Mouse (Mus musculus) neural tube, embryonic 11.5 days (tissue): ENCODE results near the gene N4bp2. TPM values are rescaled to one million over a fixed set of nuclear protein-coding genes. Genes with fewer than 3 reads are reported as not detected.

Source experiments
- ATAC-seq: fragments of 200-750 bp; cut with Nextera tagmentation; 2 replicates; pipeline ENCODE4 v1.8.0; 2017; ENCODE audit warnings: moderate number of reproducible peaks, mild to moderate bottlenecking, moderate TSS enrichment, moderate library complexity; ENCODE audit not compliant: insufficient read depth, low FRiP score, low TSS enrichment
- DNase-seq: peaks from one replicate; pipeline ENCODE4 v3.0.0-alpha.2; 2015; ENCODE audit warnings: low spot score
- H3K27ac ChIP-seq: fragments of 300-500 bp; sonication (generic); 2 replicates; pipeline ENCODE4 v1.5.1; 2014; ENCODE audit warnings: low read depth, mild to moderate bottlenecking, low read length
- H3K27me3 ChIP-seq: fragments of 300-500 bp; sonication (generic); 2 replicates; pipeline ENCODE4 v1.6.1; 2014; ENCODE audit warnings: mild to moderate bottlenecking, low read length, mixed read lengths; ENCODE audit not compliant: control insufficient read depth, insufficient read depth
- H3K36me3 ChIP-seq: fragments of 300-500 bp; sonication (generic); 2 replicates; pipeline ENCODE4 v1.6.1; 2014; ENCODE audit warnings: mild to moderate bottlenecking, low read length, moderate library complexity, mixed read lengths; ENCODE audit not compliant: control insufficient read depth, insufficient read depth
- H3K4me1 ChIP-seq: fragments of 300-500 bp; sonication (generic); 2 replicates; pipeline ENCODE4 v1.6.1; 2014; ENCODE audit warnings: low read length, mixed read lengths; ENCODE audit not compliant: control insufficient read depth, insufficient read depth
- H3K4me2 ChIP-seq: fragments of 300-500 bp; sonication (generic); 2 replicates; pipeline ENCODE4 v1.6.1; 2014; ENCODE audit warnings: low read depth, mild to moderate bottlenecking, moderate library complexity
- H3K4me3 ChIP-seq: fragments of 300-500 bp; sonication (generic); 2 replicates; pipeline ENCODE4 v1.5.1; 2014; ENCODE audit warnings: low read depth, low read length
- H3K9ac ChIP-seq: fragments of 300-500 bp; sonication (generic); 2 replicates; pipeline ENCODE4 v1.6.1; 2014; ENCODE audit warnings: mild to moderate bottlenecking, low read length
- H3K9me3 ChIP-seq: fragments of 300-500 bp; sonication (generic); 2 replicates; pipeline ENCODE4 v1.6.1; 2016; ENCODE audit warnings: low read length; ENCODE audit not compliant: control insufficient read depth
- WGBS: fragments of 180-500 bp; shearing (Covaris S2); extraction: QIAGEN DNeasy Blood & Tissue Kit; methylation state at CpG from one replicate; pipeline ENCODE4 v1.1.7; 2014; 5-methylcytosine and 5-hydroxymethylcytosine counted together
- polyA plus RNA-seq: library from polyadenylated mRNA; unstranded; fragments of >200 nt; fragmentation: Nextera tagmentation; extraction: Ambion mirVana; gene quantifications from 2 replicates; pipeline ENCODE4 v1.2.1, GENCODE M21; 2014

The N4bp2 gene
- polyA plus RNA-seq, 1 experiment from 2014 or later: 34.9 TPM

GRCm38 (mm10) chr5:65739366-65739765, 24.0 kb upstream of the N4bp2 start:
- ATAC-seq (no peak), DNase-seq (no peak)
- no peaks in the 10 kb centered on the region for H3K4me1 ChIP-seq
- H3K9me3 ChIP-seq: no peaks in the 10 kb centered on the region
- no peak overlapping the region for H3K4me2 ChIP-seq
- 91% methylated on average over 3 of the region's 3 CpGs for WGBS
- no peaks in the 10 kb centered on the region for H3K36me3 ChIP-seq
- no peaks in the 10 kb centered on the region for H3K27me3 ChIP-seq
- no peak overlapping the region for H3K4me3 ChIP-seq
- H3K9ac ChIP-seq: no peak overlapping the region
- H3K27ac ChIP-seq: no peak overlapping the region

- no peaks in the 10 kb centered on the region for H3K4me1 ChIP-seq
- H3K4me2 ChIP-seq: no peak overlapping the region
- no peaks in the 10 kb centered on the region for H3K36me3 ChIP-seq
- H3K4me3 ChIP-seq: no peak overlapping the region
- H3K27ac ChIP-seq: no peak overlapping the region
- DNase-seq: no peak
- H3K9me3 ChIP-seq: no peaks in the 10 kb centered on the region
- no peaks in the 10 kb centered on the region for H3K27me3 ChIP-seq
- 59% methylated on average over 5 of the region's 5 CpGs for WGBS
- H3K9ac ChIP-seq: no peak overlapping the region
- ATAC-seq: no peak
Measured at GRCm38 (mm10) chr5:65746908-65747307, 16.4 kb upstream of the N4bp2 start.

GRCm38 (mm10) chr5:65748386-65748785, 14.9 kb upstream of the N4bp2 start:
- H3K4me1 ChIP-seq: no peaks in the 10 kb centered on the region
- H3K9ac ChIP-seq: no peak overlapping the region
- H3K36me3 ChIP-seq: no peaks in the 10 kb centered on the region
- H3K4me3 ChIP-seq: no peak overlapping the region
- WGBS: 38% methylated on average over 2 of the region's 2 CpGs
- DNase-seq: no peak
- ATAC-seq: no peak
- no peak overlapping the region for H3K27ac ChIP-seq
- no peaks in the 10 kb centered on the region for H3K27me3 ChIP-seq
- H3K4me2 ChIP-seq: no peak overlapping the region
- no peaks in the 10 kb centered on the region for H3K9me3 ChIP-seq

- ATAC-seq (no peak), DNase-seq (no peak)
- Histone ChIP-seq H3K9me3 (no peaks in the 10 kb centered on the region), H3K27ac (no peak overlapping the region), H3K27me3 (no peaks in the 10 kb centered on the region), H3K4me1 (no peaks in the 10 kb centered on the region), H3K36me3 (no peaks in the 10 kb centered on the region), H3K9ac (no peak overlapping the region), H3K4me2 (no peak overlapping the region), H3K4me3 (no peak overlapping the region)
Measured at GRCm38 (mm10) chr5:65748880-65749279, 14.4 kb upstream of the N4bp2 start.

- DNase-seq (no peak), ATAC-seq (no peak)
- no peaks in the 10 kb centered on the region for H3K4me1 ChIP-seq
- H3K4me2 ChIP-seq: no peak overlapping the region
- no peaks in the 10 kb centered on the region for H3K27me3 ChIP-seq
- no peak overlapping the region for H3K9ac ChIP-seq
- no peaks in the 10 kb centered on the region for H3K9me3 ChIP-seq
- H3K27ac ChIP-seq: no peak overlapping the region
- no peaks in the 10 kb centered on the region for H3K36me3 ChIP-seq
- WGBS: 55% methylated on average over 4 of the region's 4 CpGs
- no peak overlapping the region for H3K4me3 ChIP-seq
Measured at GRCm38 (mm10) chr5:65752021-65752420, 11.3 kb upstream of the N4bp2 start.

- H3K4me3 ChIP-seq: no peak overlapping the region
Measured at GRCm38 (mm10) chr5:65755859-65756258, 7.5 kb upstream of the N4bp2 start.

GRCm38 (mm10) chr5:65757110-65757509, 6.2 kb upstream of the N4bp2 start:
- DNase-seq (no peak), ATAC-seq (no peak)
- 93% methylated on average over 1 of the region's 1 CpGs for WGBS
- Histone ChIP-seq H3K9me3 (no peaks in the 10 kb centered on the region), H3K27ac (no peak overlapping the region), H3K4me3 (no peak overlapping the region), H3K36me3 (no peaks in the 10 kb centered on the region), H3K27me3 (no peaks in the 10 kb centered on the region), H3K4me1 (peaks cover 3% of the 10 kb centered on the region; the same call in 1 of the 2 replicates), H3K9ac (no peak overlapping the region), H3K4me2 (no peak overlapping the region)

More at GRCm38 (mm10) chr5:65755859-65756258, 7.5 kb upstream of the N4bp2 start:
- DNase-seq: no peak
- no peaks in the 10 kb centered on the region for H3K9me3 ChIP-seq
- no peak for ATAC-seq
- no peak overlapping the region for H3K9ac ChIP-seq
- H3K27ac ChIP-seq: no peak overlapping the region
- H3K4me1 ChIP-seq: no peaks in the 10 kb centered on the region
- H3K36me3 ChIP-seq: no peaks in the 10 kb centered on the region
- no peak overlapping the region for H3K4me2 ChIP-seq
- WGBS: 91% methylated on average over 5 of the region's 5 CpGs
- no peaks in the 10 kb centered on the region for H3K27me3 ChIP-seq

GRCm38 (mm10) chr5:65760041-65760440, 3.3 kb upstream of the N4bp2 start:
- 84% methylated on average over 4 of the region's 4 CpGs for WGBS
- Histone ChIP-seq H3K9me3 (no peaks in the 10 kb centered on the region), H3K27me3 (no peaks in the 10 kb centered on the region), H3K9ac (no peak overlapping the region), H3K4me2 (no peak overlapping the region), H3K36me3 (no peaks in the 10 kb centered on the region), H3K4me3 (no peak overlapping the region), H3K27ac (no peak overlapping the region), H3K4me1 (peaks cover 3% of the 10 kb centered on the region; the same call in 1 of the 2 replicates)
- ATAC-seq (no peak), DNase-seq (no peak)

- H3K27ac ChIP-seq: no peak overlapping the region
- DNase-seq (no peak), ATAC-seq (no peak)
- no peaks in the 10 kb centered on the region for H3K36me3 ChIP-seq
- H3K9ac ChIP-seq: no peak overlapping the region
- H3K4me3 ChIP-seq: no peak overlapping the region
- 95% methylated on average over 2 of the region's 2 CpGs for WGBS
- H3K9me3 ChIP-seq: no peaks in the 10 kb centered on the region
- no peaks in the 10 kb centered on the region for H3K27me3 ChIP-seq
- peaks cover 6% of the 10 kb centered on the region for H3K4me1 ChIP-seq
- no peak overlapping the region for H3K4me2 ChIP-seq
Measured at GRCm38 (mm10) chr5:65760599-65760998, 2.7 kb upstream of the N4bp2 start.
